Mouse (Mus musculus) lung, postnatal 0 days (tissue): ENCODE measurements around the gene Itga9.

Experiments used
- CTCF ChIP-seq: IDR thresholded peaks from 2 replicates; pipeline ENCODE4 v1.5.1; 2016; ENCODE audit warnings: antibody characterized with exemption, mild to moderate bottlenecking
- EP300 ChIP-seq: IDR thresholded peaks from 2 replicates; pipeline ENCODE4 v1.6.1; 2016; ENCODE audit warnings: antibody characterized with exemption, mild to moderate bottlenecking, control low read depth

DNA sequence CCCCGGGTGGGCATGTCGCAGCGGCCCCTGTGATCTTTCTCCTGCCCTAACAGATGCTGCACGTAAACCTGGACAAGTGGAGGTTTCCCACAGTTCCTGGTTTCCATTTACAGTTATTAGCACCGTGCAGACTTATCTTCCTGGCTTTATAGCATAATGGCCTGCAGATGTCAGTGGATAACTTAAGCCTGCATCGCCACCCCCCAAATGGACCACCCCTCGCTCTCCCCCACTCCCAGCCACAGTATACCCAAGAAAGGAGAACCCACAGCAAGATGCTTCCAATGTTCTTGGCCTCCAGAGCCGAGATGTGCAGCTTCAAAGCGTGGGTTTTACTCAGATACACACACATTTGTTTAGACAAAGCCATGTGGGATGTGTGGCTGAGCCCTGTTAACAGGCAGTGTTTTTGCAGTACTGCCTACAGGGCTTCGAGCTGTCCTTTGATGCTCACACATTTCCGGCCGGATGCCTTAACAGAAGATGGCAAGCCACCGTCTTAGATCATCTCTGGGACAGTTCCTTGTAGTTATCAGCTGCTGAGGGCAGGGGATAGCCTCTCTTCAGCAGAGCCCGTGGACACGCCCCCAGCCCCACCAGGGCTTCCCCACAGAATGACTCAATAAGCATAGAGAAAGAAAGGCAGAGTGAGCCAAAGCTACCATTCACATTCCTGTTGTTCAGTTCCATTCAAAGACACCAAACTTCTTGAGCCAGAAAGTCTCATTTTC lies 71.7 kb downstream of the Itga9 start:
- TF ChIP-seq CTCF, result no peak
- TF ChIP-seq EP300, result no peak
